Mouse (Mus musculus) embryonic facial prominence, embryonic 12.5 days (tissue): ENCODE measurements around the gene Myo9a. TPM values are rescaled to one million over a fixed set of nuclear protein-coding genes. Genes with fewer than 3 reads are reported as not detected.

Experiments
- ATAC-seq: fragments of 200-750 bp; cut with Nextera tagmentation; 2 replicates; pipeline ENCODE4 v1.8.0; 2017; ENCODE audit not compliant: insufficient number of reproducible peaks, insufficient read depth, low FRiP score, low TSS enrichment
- H3K27ac ChIP-seq: fragments of 300-500 bp; sonication (generic); 2 replicates; pipeline ENCODE4 v1.5.1; 2016; ENCODE audit warnings: mild to moderate bottlenecking
- H3K27me3 ChIP-seq: fragments of 300-500 bp; sonication (generic); 2 replicates; pipeline ENCODE4 v1.6.1; 2016; ENCODE audit warnings: mild to moderate bottlenecking, moderate library complexity
- H3K36me3 ChIP-seq: fragments of 300-500 bp; sonication (generic); 2 replicates; pipeline ENCODE4 v1.6.1; 2016; ENCODE audit warnings: mild to moderate bottlenecking
- H3K4me1 ChIP-seq: fragments of 300-500 bp; sonication (generic); 2 replicates; pipeline ENCODE4 v1.6.1; 2016
- H3K4me2 ChIP-seq: fragments of 300-500 bp; sonication (generic); replicated peaks from 2 replicates; pipeline ENCODE4 v1.6.1; 2016; ENCODE audit warnings: mild to moderate bottlenecking, moderate library complexity
- H3K4me3 ChIP-seq: fragments of 300-500 bp; sonication (generic); 2 replicates; pipeline ENCODE4 v1.5.1; 2016; ENCODE audit warnings: mild to moderate bottlenecking
- H3K9ac ChIP-seq: fragments of 300-500 bp; sonication (generic); 2 replicates; pipeline ENCODE4 v1.6.1; 2016; ENCODE audit warnings: mild to moderate bottlenecking, moderate library complexity
- H3K9me3 ChIP-seq: fragments of 300-500 bp; sonication (generic); 2 replicates; pipeline ENCODE4 v1.6.1; 2016; ENCODE audit warnings: mild to moderate bottlenecking, moderate library complexity
- whole genome bisulfite sequencing: fragments of 180-500 bp; shearing (Covaris S2); methylation state at CpG from one replicate; pipeline ENCODE4 v1.1.7; 2016; 5-methylcytosine and 5-hydroxymethylcytosine counted together
- polyA plus RNA-seq: library from polyadenylated mRNA; unstranded; fragments of >200 nt; fragmentation: Nextera tagmentation; extraction: Ambion mirVana; gene quantifications from 2 replicates; pipeline ENCODE4 v1.2.1, GENCODE M21; 2016

Gene Myo9a
- polyA plus RNA-seq, result 18.8 and 20.5 TPM in 2 replicates

GRCm38 (mm10) chr9:59750267-59751065, at the start of gene Myo9a, which contains the start of gene Senp8:
Gene Myo9a, plus strand, starts transcription at chr9:59750896.
Gene Senp8, minus strand, starts transcription at chr9:59750710.
- Histone ChIP-seq H3K9me3 (no peaks in the 10 kb centered on the region), H3K36me3 (no peaks in the 10 kb centered on the region), H3K4me1 (0 out of 2 replicates have a peak, but pooled peaks cover 3% of the 10 kb centered on the region), H3K9ac (peak within 1 kb of the TSS; percentile 77), H3K4me3 (peak within 1 kb of the TSS; percentile 74), H3K4me2 (peak within 1 kb of the TSS; percentile 86), H3K27me3 (no peaks in the 10 kb centered on the region), H3K27ac (peak within 1 kb of the TSS; percentile 93)
- ATAC-seq, result peak; percentile 94
- under 1% methylated on average over 59 of the region's 59 CpGs for WGBS

GRCm38 (mm10) chr9:59701094-59701493, 49.6 kb upstream of the Myo9a start:
- 80% methylated on average over 7 of the region's 7 CpGs for WGBS

GRCm38 (mm10) chr9:59703099-59703498, 47.6 kb upstream of the Myo9a start:
- Histone ChIP-seq H3K36me3 (no peaks in the 10 kb centered on the region), H3K4me2 (no peak overlapping the region), H3K27ac (no peak overlapping the region), H3K9ac (no peak overlapping the region), H3K4me1 (no peaks in the 10 kb centered on the region), H3K4me3 (no peak overlapping the region), H3K9me3 (no peaks in the 10 kb centered on the region), H3K27me3 (no peaks in the 10 kb centered on the region)
- WGBS, result 56% methylated on average over 6 of the region's 6 CpGs
- no peak for ATAC-seq

More at GRCm38 (mm10) chr9:59701094-59701493, 49.6 kb upstream of the Myo9a start:
- ATAC-seq, result no peak
- no peak overlapping the region for H3K4me2 ChIP-seq
- no peak overlapping the region for H3K9ac ChIP-seq
- no peak overlapping the region for H3K27ac ChIP-seq
- no peaks in the 10 kb centered on the region for H3K36me3 ChIP-seq
- no peak overlapping the region for H3K4me3 ChIP-seq
- no peaks in the 10 kb centered on the region for H3K4me1 ChIP-seq
- H3K9me3 ChIP-seq, result no peaks in the 10 kb centered on the region
- no peaks in the 10 kb centered on the region for H3K27me3 ChIP-seq

DNA sequence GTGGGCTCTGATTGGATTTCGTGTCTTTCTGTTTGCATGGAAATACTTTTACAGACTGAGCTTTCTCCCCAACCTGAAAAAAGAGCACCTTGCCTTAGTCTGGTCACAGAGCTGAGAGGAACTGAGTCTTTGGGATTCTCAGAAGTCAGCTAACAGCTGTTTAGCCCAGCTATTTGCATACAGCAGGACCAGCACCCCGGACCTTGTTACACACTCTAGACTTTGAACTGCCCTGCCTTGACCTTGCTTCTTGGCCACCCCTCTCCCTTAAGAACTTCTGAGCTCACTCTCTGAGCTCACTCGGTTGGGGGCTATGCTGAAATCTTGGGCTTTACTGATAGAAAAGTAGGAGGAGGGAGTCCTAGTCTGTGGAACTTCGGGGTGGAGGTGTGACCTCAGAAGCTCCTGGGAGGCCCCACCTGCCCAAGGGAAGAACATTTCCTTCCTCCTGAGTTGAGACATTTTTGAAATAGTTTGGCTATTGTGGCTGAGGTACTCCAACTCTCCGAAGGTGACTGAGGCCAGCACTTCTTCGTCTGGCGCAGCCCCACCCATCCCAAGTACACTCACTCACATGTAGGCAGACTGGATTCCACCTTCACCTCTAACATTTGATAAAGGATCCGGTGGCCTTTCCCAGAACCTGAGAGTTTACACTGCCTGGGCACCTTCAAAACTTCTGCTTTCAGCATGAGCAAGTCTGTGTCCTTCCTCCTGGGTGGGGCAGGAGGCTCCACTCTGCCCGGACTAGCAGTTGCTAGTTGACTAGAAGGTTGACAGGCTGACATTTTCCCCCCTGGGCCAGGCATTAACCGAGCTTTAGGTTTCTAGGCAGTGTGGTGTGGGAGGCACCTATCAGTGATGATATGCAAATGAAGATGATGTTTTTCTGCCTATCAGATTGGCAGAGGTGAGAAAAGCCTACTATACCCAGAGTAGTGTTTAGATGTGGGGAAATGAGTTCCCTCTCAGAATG, 43.6 kb upstream of the Myo9a start:
- 59% methylated on average over 10 of the region's 10 CpGs for WGBS
- no peak overlapping the region for H3K27ac ChIP-seq
- H3K36me3 ChIP-seq, result no peaks in the 10 kb centered on the region
- no peak overlapping the region for H3K9ac ChIP-seq
- H3K4me1 ChIP-seq, result no peaks in the 10 kb centered on the region
- no peaks in the 10 kb centered on the region for H3K9me3 ChIP-seq
- ATAC-seq, result no peak
- H3K27me3 ChIP-seq, result no peaks in the 10 kb centered on the region
- no peak overlapping the region for H3K4me2 ChIP-seq
- no peak overlapping the region for H3K4me3 ChIP-seq

- 91% methylated on average over 3 of the region's 3 CpGs for WGBS
- Histone ChIP-seq H3K36me3 (no peaks in the 10 kb centered on the region), H3K4me2 (no peak overlapping the region), H3K9ac (no peak overlapping the region), H3K27ac (no peak overlapping the region), H3K4me1 (no peaks in the 10 kb centered on the region), H3K9me3 (no peaks in the 10 kb centered on the region), H3K4me3 (no peak overlapping the region), H3K27me3 (no peaks in the 10 kb centered on the region)
- ATAC-seq, result no peak
Observed at GRCm38 (mm10) chr9:59709225-59709624, 41.5 kb upstream of the Myo9a start.

- no peaks in the 10 kb centered on the region for H3K9me3 ChIP-seq
- no peaks in the 10 kb centered on the region for H3K36me3 ChIP-seq
- no peaks in the 10 kb centered on the region for H3K4me1 ChIP-seq
- WGBS, result 77% methylated on average over 7 of the region's 7 CpGs
- H3K4me2 ChIP-seq, result no peak overlapping the region
- no peaks in the 10 kb centered on the region for H3K27me3 ChIP-seq
- no peak overlapping the region for H3K4me3 ChIP-seq
- ATAC-seq, result no peak
- H3K27ac ChIP-seq, result no peak overlapping the region
- no peak overlapping the region for H3K9ac ChIP-seq
Observed at GRCm38 (mm10) chr9:59716275-59716898, 34.3 kb upstream of the Myo9a start.

DNA sequence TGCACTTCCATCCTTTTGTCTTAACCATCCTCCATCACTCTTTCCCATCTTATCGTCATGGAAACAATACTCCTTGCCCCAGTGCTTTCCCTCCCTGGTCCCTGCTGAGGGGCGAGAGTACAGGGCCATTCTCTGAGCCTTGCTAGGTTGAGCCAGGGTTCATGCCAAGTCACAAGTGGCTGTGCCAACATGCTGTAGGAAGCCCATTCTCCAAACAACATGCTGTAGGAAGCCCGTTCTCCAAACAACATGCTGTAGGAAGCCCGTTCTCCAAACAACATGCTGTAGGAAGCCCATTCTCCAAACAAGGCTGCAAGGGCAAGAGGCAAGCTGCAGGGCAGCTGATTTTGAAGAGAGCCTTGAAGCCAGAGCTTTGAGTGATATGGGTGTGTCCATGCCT, 32.5 kb upstream of the Myo9a start:
- no peak for ATAC-seq

GRCm38 (mm10) chr9:59721144-59721543, 29.6 kb upstream of the Myo9a start:
- H3K9ac ChIP-seq, result no peak overlapping the region
- 82% methylated on average over 5 of the region's 5 CpGs for whole genome bisulfite sequencing
- no peak for ATAC-seq

More for the DNA sequence above, 32.5 kb upstream of the Myo9a start:
- Histone ChIP-seq H3K4me2 (no peak overlapping the region), H3K9me3 (no peaks in the 10 kb centered on the region), H3K4me3 (no peak overlapping the region), H3K27ac (no peak overlapping the region), H3K27me3 (no peaks in the 10 kb centered on the region), H3K36me3 (no peaks in the 10 kb centered on the region), H3K4me1 (peaks cover 1% of the 10 kb centered on the region), H3K9ac (no peak overlapping the region)
- 82% methylated on average over 4 of the region's 4 CpGs for WGBS

GRCm38 (mm10) chr9:59723096-59723657, 27.5 kb upstream of the Myo9a start:
- Histone ChIP-seq H3K4me1 (peaks cover 15% of the 10 kb centered on the region), H3K9me3 (no peaks in the 10 kb centered on the region), H3K27me3 (no peaks in the 10 kb centered on the region), H3K4me2 (peak overlapping the region; percentile 25), H3K9ac (no peak overlapping the region), H3K27ac (peak overlapping the region; percentile 63; the same call in 1 of the 2 replicates), H3K36me3 (no peaks in the 10 kb centered on the region), H3K4me3 (no peak overlapping the region)
- ATAC-seq, result peak; percentile 43; the same call in 1 of the 2 replicates
- 19% methylated on average over 10 of the region's 10 CpGs for WGBS

More at GRCm38 (mm10) chr9:59721144-59721543, 29.6 kb upstream of the Myo9a start:
- no peak overlapping the region for H3K4me2 ChIP-seq
- no peaks in the 10 kb centered on the region for H3K9me3 ChIP-seq
- H3K4me3 ChIP-seq, result no peak overlapping the region
- H3K4me1 ChIP-seq, result peaks cover 15% of the 10 kb centered on the region
- H3K36me3 ChIP-seq, result no peaks in the 10 kb centered on the region
- H3K27ac ChIP-seq, result no peak overlapping the region
- H3K27me3 ChIP-seq, result no peaks in the 10 kb centered on the region

DNA sequence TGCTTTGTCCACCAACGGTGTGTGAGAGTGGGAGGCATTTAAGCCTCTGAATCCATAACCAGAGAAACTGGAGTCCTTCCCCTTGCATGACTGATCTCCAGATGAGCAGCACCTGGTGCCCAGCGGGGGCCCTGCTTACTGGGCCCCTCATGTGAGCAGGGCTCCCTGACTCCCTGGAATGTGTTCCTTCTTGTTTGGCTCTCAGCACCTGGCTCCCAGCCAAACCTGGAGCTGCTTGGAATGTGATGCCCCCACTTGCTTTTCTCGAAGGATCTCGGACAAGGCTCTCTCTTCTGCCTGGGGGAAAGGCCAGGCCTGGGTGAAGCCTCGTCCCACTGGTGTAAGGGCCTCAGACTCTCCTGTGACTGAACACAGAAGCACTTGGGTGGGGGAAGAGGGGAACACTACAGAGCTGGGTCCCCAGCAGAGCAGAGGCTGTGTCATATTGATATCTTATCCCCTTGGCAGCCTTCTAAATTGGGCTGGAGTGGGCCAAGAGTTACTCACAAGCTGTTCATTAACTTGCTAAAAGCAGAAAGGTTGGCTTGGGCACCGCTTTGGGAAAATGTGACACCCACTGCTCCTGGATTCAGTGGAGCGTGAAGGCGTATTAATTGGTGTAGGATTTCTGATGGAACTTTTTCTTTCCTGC, 26.8 kb upstream of the Myo9a start:
- 47% methylated on average over 8 of the region's 8 CpGs for WGBS
- H3K27ac ChIP-seq, result peak overlapping the region; percentile 63

More for the DNA sequence above, 26.8 kb upstream of the Myo9a start:
- H3K9ac ChIP-seq, result 0 out of 2 replicates have a peak overlapping the region, but pooled peaks have one; percentile 2
- no peaks in the 10 kb centered on the region for H3K36me3 ChIP-seq
- H3K9me3 ChIP-seq, result no peaks in the 10 kb centered on the region
- no peak overlapping the region for H3K4me3 ChIP-seq
- H3K4me2 ChIP-seq, result no peak overlapping the region
- peaks cover 15% of the 10 kb centered on the region for H3K4me1 ChIP-seq
- H3K27me3 ChIP-seq, result no peaks in the 10 kb centered on the region
- ATAC-seq, result peak; percentile 65; the same call in 1 of the 2 replicates
